Mouse (Mus musculus): ENCODE measurements around the gene Gdpd5.
"Not testable (repeated sequence)": the region's sequence is repeated elsewhere in the genome, so short reads cannot be mapped to it uniquely, and the experiment has no call there.

The Gdpd5 gene

DNA sequence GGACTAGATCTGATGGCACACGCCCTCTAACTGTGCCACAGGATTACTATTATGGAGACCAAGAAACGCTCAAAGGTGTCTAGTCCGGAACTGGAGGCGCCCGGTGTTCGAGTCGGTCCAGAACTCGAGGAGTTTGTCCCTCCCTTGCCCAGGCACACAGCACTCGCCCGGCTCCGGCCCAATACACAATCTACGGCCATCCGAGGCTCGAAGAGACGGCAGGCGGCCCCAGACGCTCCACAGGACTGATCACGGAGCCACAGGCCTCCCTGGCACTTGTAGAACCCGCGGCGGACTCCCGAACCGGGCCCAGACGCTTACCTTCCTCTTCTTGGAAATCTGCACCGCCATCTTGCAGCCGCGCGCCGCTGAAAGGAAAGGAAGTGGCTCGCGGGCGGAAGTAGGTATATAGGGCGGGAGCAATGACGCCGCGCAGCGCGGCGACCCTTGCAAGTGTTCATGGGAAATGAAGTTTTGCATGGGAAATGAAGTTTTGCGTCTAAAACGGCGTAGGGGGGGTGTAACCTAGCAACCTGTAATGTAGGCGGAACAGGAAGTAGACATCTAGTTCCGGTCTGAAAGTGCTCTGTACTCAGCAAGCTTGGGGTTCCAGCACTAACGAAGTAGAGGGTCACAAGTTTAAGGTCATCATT, 102.2 kb downstream of the Gdpd5 start, which contains the start of gene Rps3:
Gene Rps3, minus strand, starts transcription at position 468 of the 653 bp plus-strand sequence.
- peaks cover 7% of the 10 kb centered on the region for H3K36me3 ChIP-seq (ENCODE audit: control insufficient read depth, insufficient read depth, low read length, poor library complexity, severe bottlenecking)
- H3K27me3 ChIP-seq (ENCODE audit: control insufficient read depth, insufficient read depth, low read length, poor library complexity, severe bottlenecking): no peaks in the 10 kb centered on the region
- peak; percentile 98 for DNase-seq (ENCODE audit: low read depth, low spot score)

DNA sequence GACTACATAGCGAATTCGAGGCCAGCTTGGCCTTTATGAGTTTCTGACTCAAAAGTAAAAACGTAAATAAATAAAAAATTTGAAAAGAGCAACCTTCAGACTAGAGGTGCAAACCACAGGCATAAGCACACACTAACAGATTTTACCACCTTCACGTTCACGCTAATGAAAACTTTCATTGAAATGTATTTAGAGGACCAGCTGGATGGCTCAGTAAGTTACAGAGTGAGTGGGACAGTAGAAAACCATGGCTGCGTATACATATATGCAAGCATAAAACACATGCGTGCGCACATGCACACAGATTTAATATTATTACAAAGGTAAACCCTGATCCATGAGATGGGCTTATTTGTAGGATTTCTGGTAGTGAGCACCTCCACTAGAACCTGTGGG, 102.7 kb downstream of the Gdpd5 start:
- Histone ChIP-seq H3K27me3 (ENCODE audit: control insufficient read depth, insufficient read depth, low read length, poor library complexity, severe bottlenecking) (no peaks in the 10 kb centered on the region), H3K36me3 (ENCODE audit: control insufficient read depth, insufficient read depth, low read length, poor library complexity, severe bottlenecking) (peaks cover 7% of the 10 kb centered on the region)
- no peak for DNase-seq (ENCODE audit: low read depth, low spot score)

- DNase-seq (ENCODE audit: low read depth, low spot score): no peak
- no peaks in the 10 kb centered on the region for H3K27me3 ChIP-seq (ENCODE audit: control insufficient read depth, insufficient read depth, low read length, poor library complexity, severe bottlenecking)
- peaks cover 7% of the 10 kb centered on the region for H3K36me3 ChIP-seq (ENCODE audit: control insufficient read depth, insufficient read depth, low read length, poor library complexity, severe bottlenecking)
These were observed 103.5 kb downstream of the Gdpd5 start for GRCm38 (mm10) chr7:99484679-99485078.

DNA sequence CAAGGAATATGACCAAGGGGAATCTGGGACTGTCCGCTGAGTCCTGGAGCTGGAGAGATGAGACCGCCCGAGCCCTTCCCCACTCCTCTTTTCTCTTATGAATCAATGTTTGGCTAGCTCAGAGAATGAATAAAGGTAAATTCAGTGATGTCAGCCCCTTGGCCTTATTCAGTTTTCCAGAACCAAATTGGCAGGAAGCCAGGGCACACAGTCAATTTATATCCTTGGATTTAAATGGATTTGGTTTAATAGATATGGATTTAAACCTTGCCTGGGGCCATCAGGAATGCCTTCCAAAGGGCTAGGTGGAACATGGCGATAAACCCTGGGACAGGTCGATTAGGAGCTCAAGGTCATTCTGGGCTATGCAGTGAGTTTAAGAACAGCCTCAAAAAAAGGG, 108.5 kb downstream of the Gdpd5 start:
- no peaks in the 10 kb centered on the region for H3K36me3 ChIP-seq (ENCODE audit: control insufficient read depth, insufficient read depth, low read length, poor library complexity, severe bottlenecking)
- H3K27me3 ChIP-seq (ENCODE audit: control insufficient read depth, insufficient read depth, low read length, poor library complexity, severe bottlenecking): no peaks in the 10 kb centered on the region
- no peak for DNase-seq (ENCODE audit: low read depth, low spot score)

GRCm38 (mm10) chr7:99499128-99499527, 117.9 kb downstream of the Gdpd5 start:
- no peaks in the 10 kb centered on the region for H3K27me3 ChIP-seq (ENCODE audit: control insufficient read depth, insufficient read depth, low read length, poor library complexity, severe bottlenecking)
- no peaks in the 10 kb centered on the region for H3K36me3 ChIP-seq (ENCODE audit: control insufficient read depth, insufficient read depth, low read length, poor library complexity, severe bottlenecking)
- DNase-seq (ENCODE audit: low read depth, low spot score): no peak

DNA sequence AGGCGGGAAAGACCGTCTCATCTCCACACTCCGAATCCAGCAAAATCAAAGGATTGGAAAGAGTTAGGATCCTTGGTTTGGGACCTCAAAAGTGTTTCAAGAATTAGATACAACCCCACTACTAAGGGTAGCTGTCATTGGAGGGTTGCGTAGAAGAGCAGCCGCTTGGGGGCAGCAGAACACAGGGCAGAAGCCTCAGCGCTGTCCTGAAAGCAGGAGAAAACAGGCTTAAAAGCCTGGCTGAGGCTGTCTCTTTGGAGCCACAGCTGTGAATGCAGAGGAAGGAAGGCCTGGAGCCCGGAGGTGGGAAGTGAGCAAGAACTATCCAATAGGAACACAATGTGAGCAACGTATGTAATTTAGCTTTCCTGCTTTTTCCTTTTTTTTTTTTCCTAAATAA, 119.0 kb downstream of the Gdpd5 start:
- DNase-seq (ENCODE audit: low read depth, low spot score): peak; percentile 86
- H3K27me3 ChIP-seq (ENCODE audit: control insufficient read depth, insufficient read depth, low read length, poor library complexity, severe bottlenecking): no peaks in the 10 kb centered on the region
- H3K36me3 ChIP-seq (ENCODE audit: control insufficient read depth, insufficient read depth, low read length, poor library complexity, severe bottlenecking): no peaks in the 10 kb centered on the region

DNA sequence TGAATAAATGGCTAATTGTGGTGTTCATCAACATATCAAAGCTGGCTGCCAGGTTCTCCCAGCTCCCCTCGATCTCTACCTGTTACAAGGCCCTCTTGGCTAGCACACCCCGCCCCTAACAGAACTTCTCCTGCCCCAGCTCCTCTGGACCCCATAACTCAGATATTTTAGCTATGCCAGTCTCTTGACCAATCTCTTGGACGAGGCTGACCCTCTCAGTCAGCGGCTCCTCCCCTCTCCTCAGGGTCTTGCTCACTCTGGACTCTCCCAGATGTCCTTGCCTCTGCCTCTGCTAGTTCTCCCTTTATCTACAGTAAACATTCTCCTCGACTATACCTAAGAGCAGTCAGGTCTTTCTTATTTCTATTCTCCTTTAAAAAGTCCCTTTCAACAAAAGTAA, 119.4 kb downstream of the Gdpd5 start:
- H3K36me3 ChIP-seq (ENCODE audit: control insufficient read depth, insufficient read depth, low read length, poor library complexity, severe bottlenecking): no peaks in the 10 kb centered on the region
- DNase-seq (ENCODE audit: low read depth, low spot score): no peak
- no peaks in the 10 kb centered on the region for H3K27me3 ChIP-seq (ENCODE audit: control insufficient read depth, insufficient read depth, low read length, poor library complexity, severe bottlenecking)

GRCm38 (mm10) chr7:99501148-99501547, 119.9 kb downstream of the Gdpd5 start:
- Histone ChIP-seq H3K36me3 (ENCODE audit: control insufficient read depth, insufficient read depth, low read length, poor library complexity, severe bottlenecking) (no peaks in the 10 kb centered on the region), H3K27me3 (ENCODE audit: control insufficient read depth, insufficient read depth, low read length, poor library complexity, severe bottlenecking) (no peaks in the 10 kb centered on the region)
- DNase-seq (ENCODE audit: low read depth, low spot score): no peak

- no peak for DNase-seq (ENCODE audit: low read depth, low spot score)
- H3K27me3 ChIP-seq (ENCODE audit: control insufficient read depth, insufficient read depth, low read length, poor library complexity, severe bottlenecking): no peaks in the 10 kb centered on the region
- H3K36me3 ChIP-seq (ENCODE audit: control insufficient read depth, insufficient read depth, low read length, poor library complexity, severe bottlenecking): no peaks in the 10 kb centered on the region
These were observed 123.3 kb downstream of the Gdpd5 start for GRCm38 (mm10) chr7:99504556-99504955.

- DNase-seq (ENCODE audit: low read depth, low spot score); H3K27me3 ChIP-seq (ENCODE audit: control insufficient read depth, insufficient read depth, low read length, poor library complexity, severe bottlenecking); H3K36me3 ChIP-seq (ENCODE audit: control insufficient read depth, insufficient read depth, low read length, poor library complexity, severe bottlenecking): not testable (repeated sequence)
These were observed 127.0 kb downstream of the Gdpd5 start for GRCm38 (mm10) chr7:99508187-99508586.

DNA sequence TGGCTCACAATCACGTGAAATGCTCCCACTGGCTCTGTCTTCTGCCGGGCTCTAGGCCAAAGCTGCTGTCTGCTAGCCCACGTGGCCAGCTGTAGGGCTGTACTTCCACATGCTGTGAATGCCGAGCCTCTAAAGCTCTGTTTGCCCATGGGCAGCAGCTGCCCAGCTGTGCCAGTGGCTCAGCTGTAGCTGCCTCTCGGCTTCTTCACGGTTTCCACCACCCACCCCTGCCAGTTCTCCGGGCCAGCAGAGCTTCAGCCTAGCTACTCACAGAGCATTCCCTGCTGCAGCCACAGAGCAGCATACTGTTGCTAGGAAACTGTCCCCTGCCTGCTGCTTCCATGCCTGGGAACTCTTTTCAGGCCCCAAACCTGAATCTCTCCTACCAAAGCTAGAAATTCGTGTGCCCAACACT, 128.9 kb downstream of the Gdpd5 start:
- no peaks in the 10 kb centered on the region for H3K36me3 ChIP-seq (ENCODE audit: control insufficient read depth, insufficient read depth, low read length, poor library complexity, severe bottlenecking)
- H3K27me3 ChIP-seq (ENCODE audit: control insufficient read depth, insufficient read depth, low read length, poor library complexity, severe bottlenecking): no peaks in the 10 kb centered on the region
- no peak for DNase-seq (ENCODE audit: low read depth, low spot score)
